Mouse (Mus musculus) midbrain, postnatal 0 days (tissue): ENCODE measurements around the gene Gm44790. TPM values are rescaled to one million over a fixed set of nuclear protein-coding genes. Genes with fewer than 3 reads are reported as not detected.

Source experiments
- ATAC-seq: fragments of 200-750 bp; cut with Nextera tagmentation; 2 replicates; pipeline ENCODE4 v1.8.0; 2017; ENCODE audit warnings: moderate number of reproducible peaks, mild to moderate bottlenecking, moderate TSS enrichment, moderate library complexity; ENCODE audit not compliant: low FRiP score
- DNase-seq: peaks from one replicate; pipeline ENCODE4 v3.0.0-alpha.2; 2015; ENCODE audit warnings: low spot score
- H3K27ac ChIP-seq: fragments of 300-500 bp; sonication (generic); 2 replicates; pipeline ENCODE4 v1.5.1; 2014; ENCODE audit warnings: low read depth, mild to moderate bottlenecking, low read length, mixed read lengths
- H3K27me3 ChIP-seq: fragments of 300-500 bp; sonication (generic); 2 replicates; pipeline ENCODE4 v1.6.1; 2014; ENCODE audit warnings: low read length, control low read depth, mixed read lengths; ENCODE audit not compliant: insufficient read depth
- H3K36me3 ChIP-seq: fragments of 300-500 bp; sonication (generic); 2 replicates; pipeline ENCODE4 v1.6.1; 2014; ENCODE audit warnings: low read length, control low read depth, mixed read lengths; ENCODE audit not compliant: insufficient read depth
- H3K4me1 ChIP-seq: fragments of 300-500 bp; sonication (generic); 2 replicates; pipeline ENCODE4 v1.6.1; 2014; ENCODE audit warnings: mild to moderate bottlenecking, control low read depth, antibody characterized with exemption, low read length, mixed read lengths; ENCODE audit not compliant: insufficient read depth
- H3K4me2 ChIP-seq: fragments of 300-500 bp; sonication (generic); 2 replicates; pipeline ENCODE4 v1.6.1; 2014; ENCODE audit warnings: low read depth, mild to moderate bottlenecking, low read length, mixed read lengths; ENCODE audit not compliant: poor library complexity, severe bottlenecking
- H3K4me3 ChIP-seq: fragments of 300-500 bp; sonication (generic); 2 replicates; pipeline ENCODE4 v1.5.1; 2014; ENCODE audit warnings: low read depth, mild to moderate bottlenecking, low read length, moderate library complexity
- H3K9ac ChIP-seq: fragments of 300-500 bp; sonication (generic); replicated peaks from 2 replicates; pipeline ENCODE4 v1.6.1; 2014; ENCODE audit warnings: mild to moderate bottlenecking, low read length, moderate library complexity, mixed read lengths; ENCODE audit not compliant: poor library complexity, severe bottlenecking
- H3K9me3 ChIP-seq: fragments of 300-500 bp; sonication (generic); 2 replicates; pipeline ENCODE4 v1.6.1; 2016; ENCODE audit warnings: low read length, control low read depth
- CTCF ChIP-seq: IDR thresholded peaks from 2 replicates; pipeline ENCODE4 v1.5.1; 2016; ENCODE audit warnings: antibody characterized with exemption, mild to moderate bottlenecking
- WGBS: fragments of 180-500 bp; shearing (Covaris S2); extraction: QIAGEN DNeasy Blood & Tissue Kit; methylation state at CpG from one replicate; pipeline ENCODE4 v1.1.7; 2014; 5-methylcytosine and 5-hydroxymethylcytosine counted together
- polyA plus RNA-seq: library from polyadenylated mRNA; unstranded; fragments of >200 nt; fragmentation: Nextera tagmentation; extraction: Ambion mirVana; gene quantifications from 2 replicates; pipeline ENCODE4 v1.2.1, GENCODE M21; 2015
- total RNA-seq: library from RNA; depleted of rRNA; stranded (reverse); fragments of >200 nt; gene quantifications from 2 replicates; pipeline ENCODE4 v1.2.3, GENCODE M21; 2014

Gm44790 gene
- total and polyA plus RNA-seq, 2 experiments from 2014 or later: 1.8 to 6.0 TPM

DNA sequence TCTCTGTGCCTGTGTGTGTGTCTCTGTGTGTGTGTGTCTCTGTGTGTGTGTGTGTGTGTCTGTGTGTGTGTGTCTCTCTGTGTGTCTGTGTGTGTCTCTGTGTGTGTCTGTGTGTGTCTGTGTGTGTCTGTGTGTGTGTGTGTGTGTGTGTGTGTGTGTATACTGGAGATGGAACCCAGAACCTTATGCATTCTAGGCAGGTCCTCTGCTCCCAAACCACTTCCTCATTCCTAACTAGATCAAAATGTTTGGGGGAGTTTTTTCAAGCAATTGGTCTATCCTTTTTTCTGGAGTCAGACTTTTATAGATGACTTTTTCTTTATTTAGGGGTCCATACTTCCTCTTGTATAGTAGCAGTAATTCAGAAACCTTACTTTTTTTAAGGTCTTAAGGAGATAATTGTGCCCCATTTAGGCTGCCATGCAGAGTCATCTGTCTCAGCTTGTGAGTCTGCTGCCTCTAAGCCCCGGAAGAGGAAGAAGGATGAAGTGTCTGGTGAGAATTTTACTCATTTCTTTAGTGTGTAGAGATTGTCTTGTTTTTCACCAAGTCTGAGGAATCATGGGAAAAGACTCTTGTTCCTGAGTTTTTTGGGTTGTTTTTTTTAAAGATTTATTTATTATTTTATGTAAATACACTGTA, 20.6 kb downstream of the Gm44790 start:
- Histone ChIP-seq H3K4me3 (no peak overlapping the region), H3K4me2 (no peak overlapping the region), H3K4me1 (no peaks in the 10 kb centered on the region), H3K27ac (no peak overlapping the region), H3K9me3 (no peaks in the 10 kb centered on the region), H3K27me3 (no peaks in the 10 kb centered on the region), H3K36me3 (peaks cover 48% of the 10 kb centered on the region), H3K9ac (no peak overlapping the region)
- no peak for TF ChIP-seq CTCF
- 83% methylated on average over 1 of the region's 1 CpGs for WGBS
- ATAC-seq: no peak
- no peak for DNase-seq

DNA sequence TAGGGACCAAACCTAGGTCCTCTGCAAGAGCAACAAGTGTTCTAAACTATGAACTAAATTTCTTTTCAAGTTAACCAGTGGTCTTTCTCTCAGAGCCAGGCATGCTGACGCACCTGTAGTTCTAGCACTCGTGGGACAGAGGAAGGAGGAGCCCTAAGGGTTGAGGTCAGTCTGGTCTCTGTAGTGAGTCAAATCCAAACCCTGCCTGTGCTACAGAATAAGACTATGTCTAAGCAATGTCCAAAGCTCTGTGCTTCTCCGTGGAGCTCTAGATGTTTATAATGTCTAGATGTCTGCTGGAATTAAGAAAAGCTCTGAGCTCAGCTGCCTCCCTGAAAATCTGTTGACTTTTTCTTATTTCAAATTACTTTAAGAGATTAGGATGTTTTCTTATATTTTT, 30.3 kb downstream of the Gm44790 start:
- no peak overlapping the region for H3K27ac ChIP-seq
- no peak overlapping the region for H3K4me3 ChIP-seq
- DNase-seq (no peak), ATAC-seq (no peak)
- TF ChIP-seq CTCF: no peak
- H3K9ac ChIP-seq: no peak overlapping the region
- 92% methylated on average over 3 of the region's 3 CpGs for WGBS
- H3K4me1 ChIP-seq: no peaks in the 10 kb centered on the region
- no peaks in the 10 kb centered on the region for H3K9me3 ChIP-seq
- H3K4me2 ChIP-seq: no peak overlapping the region
- H3K36me3 ChIP-seq: peaks cover 61% of the 10 kb centered on the region
- no peaks in the 10 kb centered on the region for H3K27me3 ChIP-seq

DNA sequence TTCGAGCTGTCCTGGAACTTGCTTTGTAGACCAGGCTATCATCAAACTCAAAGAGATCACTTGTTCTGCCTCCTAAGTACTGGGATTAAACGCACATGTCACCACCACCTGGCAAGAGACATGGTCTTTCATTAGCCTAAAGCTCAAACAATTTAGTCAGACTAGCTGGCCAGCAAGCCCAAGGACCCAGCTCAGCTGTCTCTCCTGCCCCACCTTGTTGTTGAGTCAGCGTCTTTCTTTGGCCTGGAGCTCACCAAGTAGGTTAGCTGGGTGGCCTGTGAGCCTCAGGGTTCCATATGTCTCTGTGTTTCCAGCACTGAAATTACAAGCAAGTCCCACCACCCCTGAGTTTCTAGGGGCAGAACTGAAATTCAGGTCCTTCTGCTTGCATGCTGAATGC, 36.6 kb downstream of the Gm44790 start:
- no peak for ATAC-seq
- peaks cover 41% of the 10 kb centered on the region for H3K36me3 ChIP-seq
- H3K27ac ChIP-seq: no peak overlapping the region
- H3K4me1 ChIP-seq: no peaks in the 10 kb centered on the region
- 91% methylated on average over 3 of the region's 3 CpGs for WGBS
- no peak overlapping the region for H3K4me2 ChIP-seq
- H3K4me3 ChIP-seq: no peak overlapping the region
- no peak for TF ChIP-seq CTCF
- H3K27me3 ChIP-seq: no peaks in the 10 kb centered on the region
- H3K9ac ChIP-seq: no peak overlapping the region
- DNase-seq: no peak
- H3K9me3 ChIP-seq: no peaks in the 10 kb centered on the region

DNA sequence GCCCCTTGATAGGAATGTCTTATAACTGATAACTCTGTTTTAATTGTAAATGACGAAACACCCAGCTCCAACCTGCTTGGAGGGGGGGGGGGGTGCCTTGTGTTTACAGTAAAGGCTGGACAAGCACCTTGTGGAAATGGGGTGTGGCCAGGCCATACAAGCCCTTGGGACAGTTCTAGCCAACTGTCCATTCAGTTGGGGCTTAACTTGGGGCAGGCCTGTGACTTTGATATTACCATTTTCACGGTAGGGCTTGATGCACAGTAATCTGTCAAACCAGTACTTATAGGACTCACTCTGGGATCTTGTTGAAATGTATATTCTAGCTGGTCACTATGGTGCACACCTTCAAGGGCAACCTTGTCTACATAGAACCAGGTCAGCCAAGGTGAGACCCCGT, 44.9 kb downstream of the Gm44790 start:
- Histone ChIP-seq H3K4me3 (peak overlapping the region; percentile 34; the same call in 1 of the 2 replicates), H3K9ac (no peak overlapping the region; the same call in 1 of the 2 replicates), H3K27ac (peak overlapping the region; percentile 93), H3K4me1 (peaks cover 9% of the 10 kb centered on the region; the same call in 1 of the 2 replicates), H3K4me2 (peak overlapping the region; percentile 62; the same call in 1 of the 2 replicates), H3K9me3 (no peaks in the 10 kb centered on the region), H3K36me3 (peaks cover 11% of the 10 kb centered on the region; the same call in 1 of the 2 replicates), H3K27me3 (no peaks in the 10 kb centered on the region)
- no peak for ATAC-seq
- no peak for TF ChIP-seq CTCF
- DNase-seq: no peak
- 94% methylated on average over 3 of the region's 3 CpGs for WGBS

DNA sequence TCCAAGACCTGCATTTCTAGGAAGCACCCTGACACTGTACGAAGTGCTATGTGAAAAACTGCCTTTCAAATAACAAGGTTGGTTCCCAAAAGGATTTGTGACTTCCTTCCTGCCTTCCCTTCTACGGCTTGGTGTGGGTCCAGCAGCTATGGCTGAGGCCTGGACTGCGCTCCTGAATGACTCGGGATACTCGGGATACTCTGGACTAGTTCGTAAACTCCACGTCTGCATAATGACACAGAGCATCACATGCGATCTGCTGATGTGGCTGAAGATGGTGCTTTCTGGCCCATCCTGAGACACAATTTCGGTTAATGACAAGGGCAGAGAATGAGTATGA, 45.3 kb downstream of the Gm44790 start:
- TF ChIP-seq CTCF: no peak
- Histone ChIP-seq H3K9ac (peak overlapping the region; percentile 42; the same call in 1 of the 2 replicates), H3K27ac (peak overlapping the region; percentile 93), H3K36me3 (peaks cover 11% of the 10 kb centered on the region; the same call in 1 of the 2 replicates), H3K9me3 (no peaks in the 10 kb centered on the region), H3K27me3 (no peaks in the 10 kb centered on the region), H3K4me1 (peaks cover 9% of the 10 kb centered on the region; the same call in 1 of the 2 replicates), H3K4me2 (peak overlapping the region; percentile 62), H3K4me3 (peak overlapping the region; percentile 34)
- 20% methylated on average over 9 of the region's 9 CpGs for WGBS
- ATAC-seq (peak; percentile 57), DNase-seq (no peak)

DNA sequence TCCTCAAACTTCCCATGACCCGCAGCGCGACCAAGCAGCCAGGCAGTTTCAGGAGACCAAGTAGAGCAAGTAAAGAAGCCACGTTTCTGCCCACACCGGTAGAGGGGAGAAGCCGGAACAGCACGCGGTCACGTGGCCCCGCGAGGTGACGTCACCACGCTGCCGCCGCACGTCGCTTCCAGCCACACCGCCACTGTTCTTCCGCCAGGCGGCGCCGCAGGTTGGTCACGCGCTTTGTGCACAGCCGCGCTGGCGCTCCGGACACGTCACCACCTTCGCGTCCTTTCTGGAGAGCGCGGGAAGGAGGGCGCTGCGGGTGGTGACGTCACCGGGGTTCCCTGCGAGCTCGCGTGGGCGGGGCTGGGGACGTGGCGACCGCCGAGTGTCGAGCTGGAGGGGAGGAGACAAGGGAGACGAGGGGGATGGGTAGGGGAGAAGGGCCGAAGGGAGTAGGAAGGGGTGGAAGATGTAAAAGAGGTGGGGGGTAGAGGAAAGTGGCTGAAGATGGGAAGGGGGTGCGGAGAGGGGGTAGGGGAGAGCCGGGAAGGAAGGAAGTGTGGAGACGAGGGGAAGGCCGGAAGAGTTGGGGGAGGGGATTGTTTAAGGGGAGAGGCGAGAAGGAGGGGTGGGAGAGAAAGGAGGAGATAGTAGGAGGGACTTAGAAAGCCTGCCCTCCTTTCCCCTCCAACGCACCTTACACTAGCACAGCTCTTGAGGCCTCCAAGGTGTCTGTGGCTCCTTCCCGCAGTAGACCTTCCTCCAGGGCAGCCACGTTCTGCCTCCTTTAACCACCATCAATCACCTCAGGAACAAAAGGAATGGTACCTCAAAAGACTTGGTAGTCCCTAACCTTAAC, 45.9 kb downstream of the Gm44790 start:
- ATAC-seq (peak; percentile 96), DNase-seq (peak; percentile 98)
- peaks cover 8% of the 10 kb centered on the region; the same call in 1 of the 2 replicates for H3K36me3 ChIP-seq
- H3K27ac ChIP-seq: peak overlapping the region; percentile 93
- H3K4me2 ChIP-seq: peak overlapping the region; percentile 62
- H3K4me1 ChIP-seq: peaks cover 9% of the 10 kb centered on the region; the same call in 1 of the 2 replicates
- peak overlapping the region; percentile 46 for H3K9ac ChIP-seq
- H3K9me3 ChIP-seq: no peaks in the 10 kb centered on the region
- peak; percentile 99 for TF ChIP-seq CTCF
- H3K4me3 ChIP-seq: peak overlapping the region; percentile 34
- WGBS: under 1% methylated on average over 54 of the region's 56 CpGs
- no peaks in the 10 kb centered on the region for H3K27me3 ChIP-seq
